In the genomic region with DNA sequence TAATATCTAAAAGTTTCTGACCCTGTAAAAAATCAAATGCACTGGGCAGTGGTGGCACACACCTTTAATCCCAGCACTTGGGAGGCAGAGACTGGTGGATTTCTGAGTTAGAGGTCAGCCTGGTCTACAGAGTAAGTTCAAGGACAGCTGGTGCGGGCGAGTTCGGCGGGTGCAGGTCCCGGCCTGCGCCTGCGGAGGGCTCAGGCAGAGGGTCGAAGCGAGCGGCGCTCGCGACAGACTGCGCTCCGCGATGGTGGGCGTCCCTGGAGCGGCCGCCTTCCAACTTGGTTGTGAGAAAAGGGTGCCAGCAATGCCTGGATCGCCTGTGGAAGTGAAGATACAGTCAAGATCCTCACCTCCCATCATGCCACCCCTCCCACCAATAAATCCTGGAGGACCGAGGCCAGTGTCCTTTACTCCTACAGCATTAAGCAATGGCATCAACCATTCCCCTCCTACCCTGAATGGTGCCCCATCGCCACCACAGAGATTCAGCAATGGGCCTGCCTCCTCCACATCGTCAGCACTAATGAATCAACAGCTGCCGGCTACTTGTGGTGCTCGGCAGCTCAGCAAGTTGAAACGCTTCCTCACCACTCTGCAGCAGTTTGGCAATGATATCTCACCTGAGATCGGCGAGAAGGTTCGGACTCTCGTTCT, we compare ENCODE assay signal across 8 mouse cellular contexts.
DNase-seq lines count a peak whose midpoint lies in the region; ATAC-seq and TF ChIP-seq lines count a peak whose summit lies in the region.
"Not testable (repeated sequence)": the region's sequence is repeated elsewhere in the genome, so short reads cannot be mapped to it uniquely, and the experiment has no call there.

No protein-coding gene starts in this region.

- not testable (repeated sequence) for H3K4me1 ChIP-seq in E14TG2a.4 (replicated peaks; ENCODE audit: low read depth, low read length); embryonic facial prominence, embryonic 15.5 days; forebrain, postnatal 0 days (ENCODE audit: insufficient read depth); intestine, embryonic 15.5 days (replicated peaks); liver, embryonic 11.5 days (replicated peaks; ENCODE audit: control insufficient read depth, insufficient read depth, low read length); midbrain, embryonic 13.5 days (replicated peaks); neural tube, embryonic 15.5 days

- H3K27me3 ChIP-seq in E14TG2a.4 (ENCODE audit: insufficient read depth, low read length); embryonic facial prominence, embryonic 15.5 days; forebrain, postnatal 0 days (ENCODE audit: insufficient read depth, low read length); intestine, embryonic 15.5 days (replicated peaks); liver, embryonic 11.5 days (replicated peaks; ENCODE audit: control insufficient read depth, insufficient read depth, low read length); midbrain, embryonic 13.5 days; neural tube, embryonic 15.5 days (replicated peaks): not testable (repeated sequence)

- H3K9ac ChIP-seq in embryonic facial prominence, embryonic 15.5 days; forebrain, postnatal 0 days; intestine, embryonic 15.5 days; liver, embryonic 11.5 days (ENCODE audit: low read depth, low read length); midbrain, embryonic 13.5 days (replicated peaks); neural tube, embryonic 15.5 days (replicated peaks): not testable (repeated sequence)

- H3K4me2 ChIP-seq in embryonic facial prominence, embryonic 15.5 days (replicated peaks), result peak overlapping the region; percentile 25; the same call in 1 of the 2 replicates
- H3K4me2 ChIP-seq in forebrain, postnatal 0 days (ENCODE audit: low read depth), result peak overlapping the region; percentile 31; the same call in 1 of the 2 replicates
- peak overlapping the region; percentile 35 for H3K4me2 ChIP-seq in intestine, embryonic 15.5 days (replicated peaks)
- not testable (repeated sequence) for H3K4me2 ChIP-seq in liver, embryonic 11.5 days
- peak overlapping the region; percentile 45 for H3K4me2 ChIP-seq in midbrain, embryonic 13.5 days (replicated peaks)
- H3K4me2 ChIP-seq in neural tube, embryonic 15.5 days, result peak overlapping the region; percentile 49

- TF ChIP-seq CTCF in E14TG2a.4 (conservative IDR thresholded peaks at IDR 0.05; ENCODE audit: low read length); forebrain, postnatal 0 days (IDR thresholded peaks at IDR 0.05; ENCODE audit: low read depth): not testable (repeated sequence)

- ATAC-seq in embryonic facial prominence, embryonic 15.5 days (ENCODE audit: insufficient number of reproducible peaks, low FRiP score, low TSS enrichment, low read depth); intestine, embryonic 15.5 days: not testable (repeated sequence)
- ATAC-seq in forebrain, postnatal 0 days, result peak; percentile 68
- ATAC-seq in hematopoietic stem cell, adult 5-6 weeks (replicated peaks in 1 of 2; ENCODE audit: insufficient read depth in 1 of 2, low FRiP score in 2 of 2, low TSS enrichment in 1 of 2, low read depth in 1 of 2, poor library complexity in 2 of 2, severe bottlenecking in 2 of 2), result peak; percentile 65 to 68
- ATAC-seq in liver, embryonic 11.5 days (replicated peaks; ENCODE audit: low FRiP score), result peak; percentile 51; the same call in 1 of the 2 replicates
- peak; percentile 82 for ATAC-seq in midbrain, embryonic 13.5 days
- peak; percentile 65; the same call in 1 of the 2 replicates for ATAC-seq in neural tube, embryonic 15.5 days (ENCODE audit: low FRiP score)

- H3K4me3 ChIP-seq in E14TG2a.4 (replicated peaks; ENCODE audit: low read length), result peak overlapping the region; percentile 10; the same call in 1 of the 2 replicates
- H3K4me3 ChIP-seq in embryonic facial prominence, embryonic 15.5 days (replicated peaks); forebrain, postnatal 0 days (ENCODE audit: low read depth, low read length); intestine, embryonic 15.5 days (replicated peaks); liver, embryonic 11.5 days (ENCODE audit: low read depth, low read length): not testable (repeated sequence)
- peak overlapping the region; percentile 21 for H3K4me3 ChIP-seq in midbrain, embryonic 13.5 days (replicated peaks)
- H3K4me3 ChIP-seq in neural tube, embryonic 15.5 days (replicated peaks), result peak overlapping the region; percentile 19; the same call in 1 of the 2 replicates

- DNase-seq in forebrain, postnatal 0 days; liver, embryonic 11.5 days (ENCODE audit: low spot score): not testable (repeated sequence)

- not testable (repeated sequence) for H3K36me3 ChIP-seq in E14TG2a.4 (ENCODE audit: insufficient read depth, low read length); embryonic facial prominence, embryonic 15.5 days; forebrain, postnatal 0 days (ENCODE audit: insufficient read depth); intestine, embryonic 15.5 days; liver, embryonic 11.5 days (ENCODE audit: control insufficient read depth, insufficient read depth, low read length); midbrain, embryonic 13.5 days; neural tube, embryonic 15.5 days

- not testable (repeated sequence) for H3K9me3 ChIP-seq in E14TG2a.4 (ENCODE audit: low read length); embryonic facial prominence, embryonic 15.5 days (replicated peaks); forebrain, postnatal 0 days (ENCODE audit: low read length); intestine, embryonic 15.5 days; liver, embryonic 11.5 days (ENCODE audit: control insufficient read depth, low read length); midbrain, embryonic 13.5 days; neural tube, embryonic 15.5 days (replicated peaks)

- 19% methylated on average over 30 of the region's 30 CpGs for WGBS in embryonic facial prominence, embryonic 15.5 days
- WGBS in forebrain, postnatal 0 days, result 20% methylated on average over 30 of the region's 30 CpGs
- WGBS in intestine, embryonic 15.5 days, result 12% methylated on average over 30 of the region's 30 CpGs
- WGBS in liver, embryonic 11.5 days, result 20% methylated on average over 30 of the region's 30 CpGs
- 19% methylated on average over 29 of the region's 30 CpGs for WGBS in midbrain, embryonic 13.5 days
- WGBS in neural tube, embryonic 15.5 days, result 13% methylated on average over 30 of the region's 30 CpGs

- not testable (repeated sequence) for H3K27ac ChIP-seq in embryonic facial prominence, embryonic 15.5 days (replicated peaks); forebrain, postnatal 0 days (ENCODE audit: low read depth, low read length); intestine, embryonic 15.5 days; liver, embryonic 11.5 days (ENCODE audit: low read depth, low read length); midbrain, embryonic 13.5 days; neural tube, embryonic 15.5 days (replicated peaks)
